Mouse (Mus musculus) megakaryocyte progenitor cell, adult 5-6 weeks (primary cell): ENCODE results near the gene Ssc5d. TPM values are rescaled to one million over a fixed set of nuclear protein-coding genes. Genes with fewer than 3 reads are reported as not detected.

Source experiments
- ATAC-seq: replicated peaks from 2 replicates; pipeline ENCODE4 v1.8.0; 2016; ENCODE audit warnings: mild to moderate bottlenecking, moderate TSS enrichment, inconsistent platforms; ENCODE audit not compliant: poor library complexity
- total RNA-seq, 2 experiments: library from RNA; stranded (forward) in 1 of 2; stranded (reverse) in 1 of 2; fragments of 157-497, 149-512 nt in 1 of 2; fragments of 200-1000 nt in 1 of 2; gene quantifications; 2 replicates each; pipeline versions ENCODE4 v1.2.3 to v1.2.4; 2015 to 2017

The Ssc5d gene
- total RNA-seq, 2 experiments from 2014 or later = not detected

GRCm38 (mm10) chr7:4919096-4919495, 6.5 kb upstream of the Ssc5d start:
- ATAC-seq = no peak

GRCm38 (mm10) chr7:4919971-4920370, 5.6 kb upstream of the Ssc5d start:
- ATAC-seq = no peak

- no peak for ATAC-seq
Observed at GRCm38 (mm10) chr7:4920496-4920895, 5.1 kb upstream of the Ssc5d start.

- ATAC-seq = no peak
Observed at GRCm38 (mm10) chr7:4920976-4921823, 4.4 kb upstream of the Ssc5d start.

GRCm38 (mm10) chr7:4921824-4922482, 3.6 kb upstream of the Ssc5d start, which contains the start of gene Nat14:
Nat14 (plus strand) TSS chr7:4922028.
- ATAC-seq = no peak

- peak; percentile 32 for ATAC-seq
Observed at GRCm38 (mm10) chr7:4922508-4922907, 3.1 kb upstream of the Ssc5d start.

GRCm38 (mm10) chr7:4922931-4923565, 2.5 kb upstream of the Ssc5d start:
- ATAC-seq = no peak

GRCm38 (mm10) chr7:4923586-4924364, 1.8 kb upstream of the Ssc5d start:
- ATAC-seq = peak; percentile 56

GRCm38 (mm10) chr7:4924483-4924882, 1.1 kb upstream of the Ssc5d start:
- ATAC-seq = no peak

- no peak for ATAC-seq
Observed at GRCm38 (mm10) chr7:4924891-4925301, 689 bp upstream of the Ssc5d start.

GRCm38 (mm10) chr7:4926849-4927248, 1.3 kb downstream of the Ssc5d start:
- ATAC-seq = no peak

GRCm38 (mm10) chr7:4927711-4928110, 2.1 kb downstream of the Ssc5d start:
- ATAC-seq = no peak

GRCm38 (mm10) chr7:4928323-4928722, 2.7 kb downstream of the Ssc5d start:
- ATAC-seq = no peak

- ATAC-seq = no peak
Observed at GRCm38 (mm10) chr7:4933103-4933502, 7.5 kb downstream of the Ssc5d start.

GRCm38 (mm10) chr7:4934160-4934914, 8.8 kb downstream of the Ssc5d start:
- ATAC-seq = no peak

GRCm38 (mm10) chr7:4936832-4937231, 11.2 kb downstream of the Ssc5d start:
- no peak for ATAC-seq

- ATAC-seq = no peak
Observed at GRCm38 (mm10) chr7:4937392-4937791, 11.8 kb downstream of the Ssc5d start.

- peak; percentile 75 for ATAC-seq
Observed at GRCm38 (mm10) chr7:4938456-4938855, 12.9 kb downstream of the Ssc5d start.

- ATAC-seq = peak; percentile 59
Observed at GRCm38 (mm10) chr7:4940068-4940479, 14.5 kb downstream of the Ssc5d start.

- no peak for ATAC-seq
Observed at GRCm38 (mm10) chr7:4942673-4943072, 17.1 kb downstream of the Ssc5d start.
